Mouse (Mus musculus): ENCODE results near the gene Otx2.

DNA sequence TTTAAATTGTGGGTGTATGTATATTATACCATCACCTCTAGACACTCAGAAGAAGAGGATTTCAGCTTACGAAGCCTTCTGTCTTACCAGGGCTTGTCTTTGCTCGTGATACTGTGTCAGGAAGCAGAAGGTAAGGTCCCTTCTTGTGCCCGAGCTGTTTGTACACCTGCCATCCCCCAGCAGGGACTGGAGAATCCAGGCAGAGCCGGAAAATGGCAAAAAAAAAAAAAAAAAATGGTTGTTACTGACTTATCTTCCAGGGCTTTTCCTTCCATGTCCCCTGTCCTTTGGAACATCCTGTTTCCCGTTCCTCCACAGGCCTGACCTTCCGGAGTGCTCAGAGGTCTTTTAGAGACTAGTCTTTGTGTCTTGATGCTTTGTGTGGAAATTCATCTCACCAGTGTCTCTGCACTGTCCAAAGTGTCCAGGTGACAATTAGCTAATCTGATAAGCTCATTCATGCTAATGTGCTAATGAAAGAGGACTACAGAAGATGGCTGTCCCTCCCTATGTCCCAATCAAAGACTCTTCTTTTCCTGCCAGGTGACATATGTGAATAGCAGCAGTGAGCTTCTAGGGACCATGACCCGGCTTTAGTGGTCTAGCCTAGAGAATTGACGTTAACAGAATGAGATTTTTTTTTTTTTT lies 44.1 kb upstream of the Otx2 start:
- TF ChIP-seq ZC3H11A (IDR thresholded peaks at IDR 0.05; ENCODE audit: borderline replicate concordance, low read depth, low read length), result no peak
- TF ChIP-seq CHD2 (IDR thresholded peaks at IDR 0.05; ENCODE audit: low read depth, low read length), result no peak
